Comparison of ENCODE assay signal across 10 mouse cellular contexts in the genomic region with DNA sequence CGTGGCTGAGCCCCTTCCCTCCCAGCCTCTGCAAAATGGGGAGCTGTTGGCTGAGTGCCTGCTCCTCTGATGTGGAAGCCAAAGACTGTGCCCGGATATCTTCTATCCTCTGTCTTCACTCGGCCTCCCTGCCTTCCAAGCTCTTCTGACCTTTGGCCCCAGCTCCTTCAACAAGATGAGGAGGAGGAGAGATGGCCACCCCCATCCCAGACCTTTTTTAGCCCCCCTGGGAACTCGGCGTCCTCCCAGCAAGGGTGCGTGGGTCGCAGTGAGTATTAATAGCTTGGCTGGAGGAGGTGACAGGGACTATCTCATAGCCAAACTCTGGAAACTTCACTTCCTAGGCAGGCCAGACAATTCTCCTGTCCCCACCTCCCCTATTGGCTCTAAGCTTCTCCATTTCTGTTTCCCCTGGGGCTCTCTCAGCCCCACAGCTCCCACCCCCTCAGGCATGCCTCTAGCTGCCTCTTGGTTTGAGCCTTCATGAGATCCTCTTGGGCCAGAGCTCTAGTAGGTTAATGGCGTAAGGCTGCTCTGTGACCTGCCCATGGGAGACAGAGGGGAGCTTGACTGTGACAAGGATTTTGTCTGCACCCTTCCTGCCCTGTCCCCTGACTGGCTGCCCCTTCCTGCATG. TPM values are rescaled to one million over a fixed set of nuclear protein-coding genes. Genes with fewer than 3 reads are reported as not detected.
DNase-seq lines count a peak whose midpoint lies in the region; ATAC-seq and TF ChIP-seq lines count a peak whose summit lies in the region.
"Had no signal": no experiment of that assay in that cellular context is flagged by ENCODE, and none has a peak within 500 bp of the region (broad histone marks: within the 10 kb centered on the region; RNA-seq: fewer than 3 reads in every experiment).

No protein-coding gene starts in this region.

- no peak for TF ChIP-seq EP300 in liver, postnatal 0 days (IDR thresholded peaks at IDR 0.05; ENCODE audit: low read depth)

- no peak for TF ChIP-seq CTCF in liver, postnatal 0 days (IDR thresholded peaks at IDR 0.05; ENCODE audit: low read depth)

- H3K27me3 ChIP-seq in heart, embryonic 10.5 days (ENCODE audit: insufficient read depth, poor library complexity, severe bottlenecking) = no peaks in the 10 kb centered on the region
- H3K27me3 ChIP-seq in liver, postnatal 0 days (ENCODE audit: insufficient read depth, low read length) = no peaks in the 10 kb centered on the region
- H3K27me3 ChIP-seq: hindbrain, embryonic 15.5 days; limb, embryonic 15.5 days had no signal

- no peaks in the 10 kb centered on the region for H3K9me3 ChIP-seq in heart, embryonic 10.5 days
- no peaks in the 10 kb centered on the region for H3K9me3 ChIP-seq in liver, postnatal 0 days (ENCODE audit: low read length)
- H3K9me3 ChIP-seq: hindbrain, embryonic 15.5 days; limb, embryonic 15.5 days had no signal

- H3K4me1 ChIP-seq in heart, embryonic 10.5 days = peaks cover 86% of the 10 kb centered on the region
- H3K4me1 ChIP-seq in liver, postnatal 0 days (ENCODE audit: insufficient read depth) = peaks cover 35% of the 10 kb centered on the region

- DNase-seq in gastrocnemius, adult 18-20 months (ENCODE audit: low spot score) = peak; percentile 86
- DNase-seq in gastrocnemius, postnatal 10 days = no peak
- peak; percentile 31 for DNase-seq in adrenal gland, postnatal 14 days
- DNase-seq in heart, embryonic 10.5 days (ENCODE audit: low spot score) = no peak
- DNase-seq in kidney, postnatal 36 days = peak; percentile 55 to 61
- no peak for DNase-seq in cerebellum, postnatal 25 days
- DNase-seq in liver = no peak
- no peak for DNase-seq in liver, postnatal 0 days

- H3K36me3 ChIP-seq in heart, embryonic 10.5 days = no peaks in the 10 kb centered on the region
- no peaks in the 10 kb centered on the region for H3K36me3 ChIP-seq in liver, postnatal 0 days (replicated peaks; ENCODE audit: insufficient read depth, low read length)
- H3K36me3 ChIP-seq: hindbrain, embryonic 15.5 days; limb, embryonic 15.5 days had no signal

- H3K9ac ChIP-seq in liver, postnatal 0 days (replicated peaks) = no peak overlapping the region
- H3K9ac ChIP-seq: hindbrain, embryonic 15.5 days; limb, embryonic 15.5 days had no signal

- ATAC-seq in liver, postnatal 0 days = no peak

- peak overlapping the region; percentile 69 for H3K27ac ChIP-seq in heart, embryonic 10.5 days
- H3K27ac ChIP-seq in liver, postnatal 0 days (ENCODE audit: low read depth) = no peak overlapping the region
- H3K27ac ChIP-seq: hindbrain, embryonic 15.5 days; limb, embryonic 15.5 days had no signal

- 33% methylated on average over 8 of the region's 8 CpGs for WGBS in heart, embryonic 10.5 days
- WGBS in liver, postnatal 0 days (ENCODE audit: insufficient replicate concordance) = 48% methylated on average over 8 of the region's 8 CpGs

- no peak overlapping the region for H3K4me3 ChIP-seq in heart, embryonic 10.5 days
- no peak overlapping the region for H3K4me3 ChIP-seq in liver, postnatal 0 days (ENCODE audit: low read depth, low read length)
- H3K4me3 ChIP-seq: hindbrain, embryonic 15.5 days; limb, embryonic 15.5 days had no signal

- no peak overlapping the region for H3K4me2 ChIP-seq in liver, postnatal 0 days (ENCODE audit: low read depth, low read length)
- H3K4me2 ChIP-seq: hindbrain, embryonic 15.5 days; limb, embryonic 15.5 days had no signal

RNA-seq across cellular contexts. Expression of a gene that starts 22.7 kb away (rescaled TPM):
- 100 to 1,000 TPM; 280 to 298 TPM for total RNA-seq in gastrocnemius, adult 18-20 months (2021)
- total RNA-seq in gastrocnemius, postnatal 10 days (2021) = 100 to 1,000 TPM; 456 to 462 TPM
- 490 and 599 TPM in 2 replicates for total RNA-seq in adrenal gland, postnatal 14 days (2021)
- polyA plus RNA-seq in heart, embryonic 10.5 days (2016; fragmentation: Nextera tagmentation; extraction: Ambion mirVana) = 735 and 862 TPM in 2 replicates
- 483 and 486 TPM in 2 replicates for polyA plus RNA-seq in liver, postnatal 0 days (2015; fragmentation: Nextera tagmentation; extraction: Ambion mirVana)

RNA-seq across cellular contexts. Expression of a gene that starts 31.6 kb away (rescaled TPM):
- total RNA-seq in gastrocnemius, adult 18-20 months (2021) = 10 to 100 TPM; 10.0 to 13.0 TPM
- 10 to 100 TPM; 12.3 to 12.5 TPM for total RNA-seq in gastrocnemius, postnatal 10 days (2021)
- 14.2 and 20.2 TPM in 2 replicates for total RNA-seq in adrenal gland, postnatal 14 days (2021)
- 31.2 and 45.1 TPM in 2 replicates for polyA plus RNA-seq in heart, embryonic 10.5 days (2016; fragmentation: Nextera tagmentation; extraction: Ambion mirVana)
- 30.4 and 38.7 TPM in 2 replicates for polyA plus RNA-seq in liver, postnatal 0 days (2015; fragmentation: Nextera tagmentation; extraction: Ambion mirVana)

RNA-seq across cellular contexts. Expression of a gene that starts 38.1 kb away (rescaled TPM):
- total RNA-seq in gastrocnemius, adult 18-20 months (2021) = 10 to 100 TPM; 15.3 to 27.6 TPM
- total RNA-seq in gastrocnemius, postnatal 10 days (2021) = 10 to 100 TPM; 16.0 to 19.9 TPM
- total RNA-seq in adrenal gland, postnatal 14 days (2021) = 21.1 and 26.0 TPM in 2 replicates
- 14.4 and 21.0 TPM in 2 replicates for polyA plus RNA-seq in heart, embryonic 10.5 days (2016; fragmentation: Nextera tagmentation; extraction: Ambion mirVana)
- polyA plus RNA-seq in liver, postnatal 0 days (2015; fragmentation: Nextera tagmentation; extraction: Ambion mirVana) = 3.4 TPM in 2 replicates

RNA-seq across cellular contexts. Expression of a gene that starts 40.7 kb away (rescaled TPM):
- 1 to 10 TPM; 4.0 to 4.1 TPM for total RNA-seq in gastrocnemius, adult 18-20 months (2021)
- total RNA-seq in gastrocnemius, postnatal 10 days (2021) = 1 to 10 TPM; 6.3 to 7.5 TPM
- total RNA-seq in adrenal gland, postnatal 14 days (2021) = 23.6 and 33.1 TPM in 2 replicates
- 4.8 and 7.8 TPM in 2 replicates for polyA plus RNA-seq in heart, embryonic 10.5 days (2016; fragmentation: Nextera tagmentation; extraction: Ambion mirVana)
- 41.4 and 47.9 TPM in 2 replicates for polyA plus RNA-seq in liver, postnatal 0 days (2015; fragmentation: Nextera tagmentation; extraction: Ambion mirVana)

RNA-seq across cellular contexts. Expression of a gene that starts 40.9 kb away (rescaled TPM):
- 10 to 100 TPM; 16.9 to 17.0 TPM for total RNA-seq in gastrocnemius, adult 18-20 months (2021)
- total RNA-seq in gastrocnemius, postnatal 10 days (2021) = 10 to 100 TPM; 13.5 to 15.3 TPM
- total RNA-seq in adrenal gland, postnatal 14 days (2021) = 17.1 and 18.4 TPM in 2 replicates
- 42.0 and 46.2 TPM in 2 replicates for polyA plus RNA-seq in heart, embryonic 10.5 days (2016; fragmentation: Nextera tagmentation; extraction: Ambion mirVana)
- 15.8 and 16.2 TPM in 2 replicates for polyA plus RNA-seq in liver, postnatal 0 days (2015; fragmentation: Nextera tagmentation; extraction: Ambion mirVana)

Comparison
In these comparisons a context has a peak if more than half of its experiments do, and no peak if none do; other contexts are left out.
1. DNase-seq: peak in gastrocnemius, adult 18-20 months (single experiment), adrenal gland, postnatal 14 days (single experiment) and kidney, postnatal 36 days (2 of 2); none in gastrocnemius, postnatal 10 days (single experiment), heart, embryonic 10.5 days (single experiment), cerebellum, postnatal 25 days (0 of 2), liver (single experiment) and liver, postnatal 0 days (single experiment).